Mouse (Mus musculus) megakaryocyte, adult 5-6 weeks (primary cell): ENCODE data around the gene Vps13d. TPM values are rescaled to one million over a fixed set of nuclear protein-coding genes. Genes with fewer than 3 reads are reported as not detected.
A peak's percentile ranks its signal among the peaks of the same experiment; 100 is the strongest.

ENCODE experiments used
- ATAC-seq: 2 replicates; pipeline ENCODE4 v1.8.0; 2016; ENCODE audit warnings: mild to moderate bottlenecking, inconsistent platforms; ENCODE audit not compliant: poor library complexity, severe bottlenecking
- total RNA-seq, 2 experiments: library from RNA; stranded (forward) in 1 of 2; stranded (reverse) in 1 of 2; fragments of 153-499, 151-499 nt in 1 of 2; fragments of 221-1000, 200-1000 nt in 1 of 2; gene quantifications; 2 replicates each; pipeline versions ENCODE4 v1.2.3 to v1.2.4; 2015 to 2017

The Vps13d gene
- total RNA-seq, 2 experiments from 2014 or later = 22.2 to 40.0 TPM

GRCm38 (mm10) chr4:144951859-144952258 is 242.9 kb downstream of the Vps13d start:
- ATAC-seq = no peak

- peak; percentile 32 for ATAC-seq
Observed at GRCm38 (mm10) chr4:144950883-144951282, 243.9 kb downstream of the Vps13d start.

DNA sequence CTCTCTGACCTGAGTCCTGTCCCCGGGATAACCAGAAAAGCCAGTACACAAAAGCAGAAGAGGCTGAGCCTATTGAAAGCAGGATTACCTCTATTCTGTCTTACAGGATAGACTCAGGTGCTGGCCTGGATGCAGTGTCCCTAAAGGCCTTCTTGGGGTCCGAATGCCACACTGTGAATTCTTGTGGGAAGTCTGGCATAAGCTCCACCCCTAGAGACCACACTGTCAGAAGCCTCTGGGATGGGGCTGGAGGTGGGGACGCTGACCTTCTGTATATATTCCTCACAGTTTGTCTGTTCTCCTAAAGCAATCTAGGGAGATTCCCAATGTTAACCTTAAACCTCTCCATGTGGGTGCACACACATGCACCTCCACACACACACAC is 244.5 kb downstream of the Vps13d start:
- ATAC-seq = no peak

DNA sequence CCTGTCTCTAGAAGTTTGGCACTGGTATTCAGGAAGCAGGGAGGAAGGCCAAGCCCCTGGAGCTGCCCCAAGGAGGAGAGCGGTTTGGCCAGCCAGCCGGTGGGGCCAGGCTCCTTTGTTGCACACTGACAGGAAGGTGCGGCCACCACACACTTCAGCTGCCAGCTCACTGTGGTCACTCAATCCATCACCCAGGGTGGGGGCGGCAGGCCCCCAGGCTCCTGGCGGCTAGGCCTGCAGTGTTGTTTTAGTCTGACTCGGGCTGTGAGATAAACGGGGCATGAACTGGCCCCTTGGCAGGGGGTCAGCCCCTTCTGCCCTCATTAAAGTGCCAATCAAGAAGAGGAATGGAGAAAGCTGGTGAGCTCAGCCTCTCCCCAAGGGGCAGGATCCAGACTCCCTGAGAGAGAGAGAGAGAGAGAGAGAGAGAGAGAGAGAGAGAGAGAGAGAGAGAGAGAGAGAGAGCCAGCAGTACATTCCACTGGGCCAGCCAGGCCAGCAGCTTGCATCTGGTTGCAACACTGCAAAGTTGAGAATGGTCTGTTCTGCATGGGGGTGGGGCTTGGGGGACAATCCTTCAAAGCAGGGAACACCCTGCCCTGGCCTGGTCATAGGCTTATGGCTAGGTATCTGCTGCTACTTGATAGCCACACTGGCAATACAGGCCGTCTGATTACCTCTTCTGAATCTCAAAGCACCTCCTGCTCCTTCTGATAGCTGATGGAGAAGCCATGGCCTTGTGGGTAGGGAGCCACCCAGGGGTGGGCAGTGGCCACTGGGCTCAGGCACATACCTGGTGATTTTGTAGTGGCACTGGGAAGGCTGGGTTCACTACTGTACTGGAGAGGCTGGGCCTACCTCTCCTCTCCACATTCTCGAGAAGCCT is 245.1 kb downstream of the Vps13d start:
- ATAC-seq = peak; percentile 71

- no peak for ATAC-seq
Observed at GRCm38 (mm10) chr4:144947738-144948390, 246.9 kb downstream of the Vps13d start.

- ATAC-seq = no peak
Observed at GRCm38 (mm10) chr4:144943273-144943672, 251.5 kb downstream of the Vps13d start.

DNA sequence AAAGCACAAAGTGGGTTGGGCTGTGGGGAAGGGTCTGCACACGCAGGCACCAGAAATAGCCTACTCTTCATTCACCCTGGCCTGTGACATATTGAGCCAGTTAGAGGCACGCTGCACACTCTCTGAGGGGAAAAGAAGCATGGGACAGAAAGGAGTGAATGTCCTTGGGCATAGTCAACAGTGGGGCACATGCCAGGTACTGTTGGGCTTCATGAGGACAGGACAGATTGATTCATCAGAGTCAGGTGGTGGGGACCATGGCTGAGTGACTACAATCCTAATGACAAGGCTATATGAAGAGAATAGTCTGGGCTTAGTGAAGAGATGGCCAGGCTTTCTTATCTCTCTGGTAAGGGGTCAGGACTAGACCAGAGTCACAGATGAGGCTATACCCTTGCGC is 252.4 kb downstream of the Vps13d start:
- ATAC-seq = no peak

GRCm38 (mm10) chr4:144940796-144941462 is 253.9 kb downstream of the Vps13d start:
- no peak for ATAC-seq

GRCm38 (mm10) chr4:144939847-144940411 is 254.9 kb downstream of the Vps13d start:
- ATAC-seq = no peak

GRCm38 (mm10) chr4:144936563-144937154 is 258.1 kb downstream of the Vps13d start:
- ATAC-seq = no peak

- ATAC-seq = no peak
Observed at GRCm38 (mm10) chr4:144934501-144934900, 260.3 kb downstream of the Vps13d start.

- no peak for ATAC-seq
Observed at GRCm38 (mm10) chr4:144931167-144931566, 263.6 kb downstream of the Vps13d start.

GRCm38 (mm10) chr4:144930366-144930765 is 264.4 kb downstream of the Vps13d start:
- peak; percentile 31; the same call in 1 of the 2 replicates for ATAC-seq

GRCm38 (mm10) chr4:144929811-144930221 is 265.0 kb downstream of the Vps13d start:
- 0 out of 2 replicates have a peak, but pooled peaks have one; percentile 15 for ATAC-seq

DNA sequence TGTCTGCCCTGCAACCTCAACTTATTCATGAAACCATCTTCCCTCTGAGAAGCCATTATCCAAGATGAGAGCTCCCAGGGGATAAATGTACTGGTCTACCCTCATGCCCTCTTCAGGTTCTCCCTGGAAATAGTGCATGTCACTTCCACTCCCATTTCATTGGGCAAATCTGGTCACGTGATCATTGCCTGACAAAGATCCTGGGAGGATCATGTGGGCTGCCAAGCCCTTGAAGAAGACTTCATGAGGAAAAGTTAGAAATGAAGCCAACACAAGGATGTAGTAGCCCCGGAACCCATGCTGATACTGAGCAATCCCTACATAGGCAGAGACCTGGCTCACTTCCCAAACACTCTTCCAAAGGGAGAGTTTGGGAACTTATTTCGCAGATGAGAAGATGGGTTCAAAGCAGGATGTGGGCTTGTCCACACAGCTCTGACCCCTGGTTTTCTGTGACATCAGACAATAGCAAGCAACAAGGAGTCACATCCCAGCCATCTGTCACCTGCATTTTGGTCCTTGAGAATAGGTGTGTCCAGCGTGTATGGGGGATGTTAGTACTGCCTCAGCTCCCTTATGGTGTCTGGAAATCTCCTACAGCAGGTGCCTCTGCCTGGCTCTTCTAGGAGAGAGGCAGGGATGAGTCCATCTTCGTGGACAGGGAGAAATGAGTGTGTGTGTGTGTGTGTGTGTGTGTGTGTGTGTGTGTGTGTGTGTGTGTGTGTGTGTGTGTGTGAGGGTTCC is 265.9 kb downstream of the Vps13d start:
- ATAC-seq = no peak

Other genes with a start within 250 kb of the Vps13d start
- gene Tnfrsf1b, start 51.9 kb upstream of the Vps13d start, total RNA-seq (2015) = 107 and 112 TPM in 2 replicates
- gene Tnfrsf1b, start 51.9 kb upstream of the Vps13d start, total RNA-seq (2017) = 113 and 122 TPM in 2 replicates
- 1.1 and 2.7 TPM in 2 replicates for gene Tnfrsf8, start 120.2 kb upstream of the Vps13d start, total RNA-seq (2015)
- gene Tnfrsf8, start 120.2 kb upstream of the Vps13d start, total RNA-seq (2017) = 1.7 and 2.8 TPM in 2 replicates